ENCODE assay signal across 5 mouse cellular contexts in genomic region chr5:107147413-107147812, GRCm38 (mm10).
"Had no signal": no experiment of that assay in that cellular context is flagged by ENCODE, and none has a peak within 500 bp of the region (broad histone marks: within the 10 kb centered on the region; RNA-seq: fewer than 3 reads in every experiment).

No protein-coding gene starts in this region.

- H3K9ac ChIP-seq: limb, embryonic 13.5 days; liver, embryonic 14.5 days; stomach, embryonic 15.5 days had no signal

- H3K27ac ChIP-seq: limb, embryonic 13.5 days; liver, embryonic 14.5 days had no signal

- H3K4me3 ChIP-seq: limb, embryonic 13.5 days; stomach, embryonic 15.5 days had no signal

- H3K36me3 ChIP-seq: stomach, embryonic 15.5 days had no signal

- DNase-seq: thymus, adult 2 months; thymus, postnatal 25 days had no signal

- H3K4me2 ChIP-seq: limb, embryonic 13.5 days; stomach, embryonic 15.5 days had no signal

- H3K27me3 ChIP-seq: limb, embryonic 13.5 days; stomach, embryonic 15.5 days had no signal

- H3K9me3 ChIP-seq: limb, embryonic 13.5 days; stomach, embryonic 15.5 days had no signal
